Mouse (Mus musculus) forebrain, postnatal 0 days (tissue): ENCODE results near the gene Sec14l1. TPM values are rescaled to one million over a fixed set of nuclear protein-coding genes. Genes with fewer than 3 reads are reported as not detected.

Experiments used
- ATAC-seq: fragments of 200-750 bp; cut with Nextera tagmentation; 2 replicates; pipeline ENCODE4 v1.8.0; 2017; ENCODE audit warnings: mild to moderate bottlenecking, moderate library complexity
- DNase-seq: peaks from one replicate; pipeline ENCODE4 v3.0.0-alpha.2; 2015
- H3K27ac ChIP-seq: fragments of 300-500 bp; sonication (generic); 2 replicates; pipeline ENCODE4 v1.5.1; 2014; ENCODE audit warnings: low read depth, mild to moderate bottlenecking, antibody characterized with exemption, low read length, moderate library complexity, mixed read lengths
- H3K27me3 ChIP-seq: fragments of 300-500 bp; sonication (generic); 2 replicates; pipeline ENCODE4 v1.6.1; 2014; ENCODE audit warnings: mild to moderate bottlenecking, low read length, mixed read lengths; ENCODE audit not compliant: insufficient read depth
- H3K36me3 ChIP-seq: fragments of 300-500 bp; sonication (generic); 2 replicates; pipeline ENCODE4 v1.6.1; 2014; ENCODE audit warnings: mild to moderate bottlenecking, moderate library complexity; ENCODE audit not compliant: insufficient read depth
- H3K4me1 ChIP-seq: fragments of 300-500 bp; sonication (generic); 2 replicates; pipeline ENCODE4 v1.6.1; 2014; ENCODE audit warnings: antibody characterized with exemption; ENCODE audit not compliant: insufficient read depth
- H3K4me2 ChIP-seq: fragments of 300-500 bp; sonication (generic); 2 replicates; pipeline ENCODE4 v1.6.1; 2014; ENCODE audit warnings: low read depth, mild to moderate bottlenecking, moderate library complexity
- H3K4me3 ChIP-seq: fragments of 300-500 bp; sonication (generic); 2 replicates; pipeline ENCODE4 v1.5.1; 2014; ENCODE audit warnings: low read depth, low read length, mixed read lengths
- H3K9ac ChIP-seq: fragments of 300-500 bp; sonication (generic); 2 replicates; pipeline ENCODE4 v1.6.1; 2014; ENCODE audit warnings: mild to moderate bottlenecking
- H3K9me3 ChIP-seq: fragments of 300-500 bp; sonication (generic); 2 replicates; pipeline ENCODE4 v1.6.1; 2016; ENCODE audit warnings: low read length
- CTCF ChIP-seq: sonication (generic); IDR thresholded peaks from 2 replicates; pipeline ENCODE4 v1.5.1; 2016; ENCODE audit warnings: antibody characterized with exemption, control low read depth, low read depth
- WGBS: fragments of 180-500 bp; shearing (Covaris S2); extraction: QIAGEN DNeasy Blood & Tissue Kit; methylation state at CpG from one replicate; pipeline ENCODE4 v1.1.7; 2014; 5-methylcytosine and 5-hydroxymethylcytosine counted together
- polyA plus RNA-seq: library from polyadenylated mRNA; unstranded; fragments of >200 nt; fragmentation: Nextera tagmentation; extraction: Ambion mirVana; gene quantifications from 2 replicates; pipeline ENCODE4 v1.2.1, GENCODE M21; 2015
- total RNA-seq: library from RNA; depleted of rRNA; stranded (reverse); fragments of >200 nt; gene quantifications from 2 replicates; pipeline ENCODE4 v1.2.3, GENCODE M21; 2014

The Sec14l1 gene
- total and polyA plus RNA-seq, 2 experiments from 2014 or later, result 65.1 to 81.3 TPM

DNA sequence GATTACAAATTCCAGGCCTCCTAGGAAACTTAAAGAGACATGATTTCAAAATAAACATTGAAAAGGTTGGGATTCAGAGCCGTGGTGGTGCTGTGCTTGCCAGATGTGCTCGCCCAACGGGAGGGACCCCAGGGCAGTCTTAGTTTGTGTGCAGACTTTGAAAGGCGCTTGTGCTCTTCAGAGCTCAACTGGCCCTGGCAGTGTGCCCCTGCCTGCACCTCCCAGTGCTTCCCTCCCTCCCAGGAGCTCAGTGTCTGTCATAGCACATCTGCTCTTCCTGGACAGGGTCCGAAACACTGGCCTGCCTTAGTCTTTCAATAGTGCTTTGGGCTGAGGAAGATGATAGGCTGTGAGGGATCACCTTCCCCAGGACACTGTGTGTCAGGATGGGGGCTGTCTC, 15.9 kb downstream of the Sec14l1 start:
- H3K4me3 ChIP-seq, result no peak overlapping the region
- 0 out of 2 replicates have a peak, but pooled peaks cover 5% of the 10 kb centered on the region for H3K4me1 ChIP-seq
- H3K9me3 ChIP-seq, result no peaks in the 10 kb centered on the region
- H3K27ac ChIP-seq, result no peak overlapping the region
- no peaks in the 10 kb centered on the region for H3K27me3 ChIP-seq
- DNase-seq (no peak), ATAC-seq (no peak)
- WGBS, result 56% methylated on average over 5 of the region's 5 CpGs
- no peak for TF ChIP-seq CTCF
- H3K4me2 ChIP-seq, result no peak overlapping the region
- H3K36me3 ChIP-seq, result no peaks in the 10 kb centered on the region; the same call in 1 of the 2 replicates
- H3K9ac ChIP-seq, result no peak overlapping the region

DNA sequence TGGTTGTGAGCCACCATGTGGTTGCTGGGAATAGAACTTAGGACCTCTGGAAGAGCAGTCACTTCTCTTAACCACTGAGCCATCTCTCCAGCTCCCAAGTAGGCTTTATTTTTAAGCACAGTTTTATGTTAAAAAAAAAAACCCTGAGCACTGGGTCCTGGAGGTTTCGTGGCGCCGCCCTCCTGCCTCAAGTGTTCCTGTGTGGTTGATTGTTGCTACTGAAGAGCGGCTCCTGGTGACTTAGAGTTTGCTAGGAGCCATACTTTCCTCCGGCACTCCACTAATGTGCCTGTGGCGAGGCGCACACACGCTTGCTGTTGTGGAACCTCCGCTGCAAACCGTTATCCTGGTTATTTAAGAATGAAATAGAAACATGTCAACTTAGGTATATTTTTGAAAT, 16.5 kb downstream of the Sec14l1 start:
- 0 out of 2 replicates have a peak, but pooled peaks cover 5% of the 10 kb centered on the region for H3K4me1 ChIP-seq
- no peak overlapping the region for H3K9ac ChIP-seq
- no peaks in the 10 kb centered on the region for H3K9me3 ChIP-seq
- no peak overlapping the region for H3K4me3 ChIP-seq
- ATAC-seq (no peak), DNase-seq (no peak)
- H3K36me3 ChIP-seq, result no peaks in the 10 kb centered on the region; the same call in 1 of the 2 replicates
- WGBS, result 95% methylated on average over 10 of the region's 10 CpGs
- H3K4me2 ChIP-seq, result no peak overlapping the region
- H3K27ac ChIP-seq, result no peak overlapping the region
- no peak for TF ChIP-seq CTCF
- no peaks in the 10 kb centered on the region for H3K27me3 ChIP-seq

DNA sequence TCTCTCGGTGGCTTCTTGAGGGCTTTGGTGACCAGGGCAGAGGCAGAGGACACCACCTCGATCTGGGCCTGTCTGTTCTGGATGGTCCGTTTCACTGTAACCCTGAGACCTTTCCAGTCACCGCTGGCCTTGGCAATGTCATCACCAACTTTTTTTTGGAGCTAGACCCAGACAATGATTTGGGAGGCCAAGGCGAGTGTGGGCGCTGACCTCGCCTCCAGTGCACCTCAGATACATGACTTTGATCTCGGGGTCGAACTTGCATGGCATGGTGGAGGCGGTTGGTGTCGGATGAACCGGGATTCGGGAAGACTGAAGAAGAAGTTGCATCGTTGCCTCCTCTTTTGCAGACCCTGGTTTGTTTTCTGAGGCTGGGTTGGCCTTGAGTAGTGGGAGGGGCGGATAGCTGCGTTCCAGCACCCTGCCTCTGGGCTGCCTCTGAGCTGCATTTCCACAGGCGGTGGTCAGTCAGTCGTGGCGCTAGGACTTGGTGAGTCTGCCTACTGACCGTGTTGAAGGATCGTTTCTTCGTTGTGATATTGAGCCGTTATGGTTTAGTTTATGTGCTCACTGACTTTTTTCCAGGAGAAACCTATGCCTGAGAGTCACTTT, 19.9 kb downstream of the Sec14l1 start:
- Histone ChIP-seq H3K4me2 (no peak overlapping the region), H3K9me3 (no peaks in the 10 kb centered on the region), H3K4me3 (no peak overlapping the region), H3K4me1 (0 out of 2 replicates have a peak, but pooled peaks cover 5% of the 10 kb centered on the region), H3K36me3 (no peaks in the 10 kb centered on the region), H3K27ac (no peak overlapping the region), H3K9ac (no peak overlapping the region), H3K27me3 (no peaks in the 10 kb centered on the region)
- DNase-seq (no peak), ATAC-seq (no peak)
- 54% methylated on average over 23 of the region's 23 CpGs for WGBS
- no peak for TF ChIP-seq CTCF

DNA sequence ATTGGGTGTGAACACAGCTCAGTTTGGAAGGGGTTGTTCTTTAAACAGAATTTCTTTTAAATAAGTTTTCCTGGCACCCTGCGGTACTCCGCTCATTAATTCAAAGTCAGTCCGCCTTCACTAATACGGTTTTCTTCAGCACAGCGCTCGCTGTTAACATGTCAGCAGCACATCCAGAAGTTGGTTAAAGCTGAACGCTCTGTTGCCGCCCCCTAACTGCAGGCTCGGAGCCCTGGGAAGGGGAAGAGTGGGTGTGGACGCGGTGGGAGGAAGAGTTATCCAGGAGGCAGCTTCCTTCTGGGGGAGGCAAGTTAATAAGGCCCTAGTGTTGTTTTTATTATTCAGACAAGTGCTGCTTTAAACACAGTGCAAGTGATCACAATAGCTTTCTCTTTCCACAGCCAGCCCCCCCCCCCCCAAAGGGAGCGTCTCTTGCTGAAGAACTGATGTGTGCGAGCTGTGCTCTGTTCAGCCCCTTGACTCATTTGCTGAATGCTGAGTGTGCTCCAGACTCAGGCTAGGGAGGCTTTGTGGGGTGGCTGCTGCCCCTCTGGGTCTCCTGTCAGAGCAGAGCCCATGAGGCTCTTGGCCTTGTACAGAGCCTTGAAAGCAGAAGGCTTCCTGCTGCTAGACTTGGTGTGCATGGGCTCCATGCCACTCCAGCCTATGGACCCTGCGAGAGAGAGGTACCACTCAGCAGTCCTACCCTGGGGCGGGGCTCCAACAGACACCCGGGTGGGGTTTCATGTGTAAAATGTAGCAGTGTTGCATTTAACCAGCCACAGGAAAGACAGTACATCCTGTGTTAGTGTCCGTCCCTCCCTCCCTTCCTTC, 20.7 kb downstream of the Sec14l1 start:
- DNase-seq (no peak), ATAC-seq (peak; percentile 66)
- no peak overlapping the region for H3K4me2 ChIP-seq

DNA sequence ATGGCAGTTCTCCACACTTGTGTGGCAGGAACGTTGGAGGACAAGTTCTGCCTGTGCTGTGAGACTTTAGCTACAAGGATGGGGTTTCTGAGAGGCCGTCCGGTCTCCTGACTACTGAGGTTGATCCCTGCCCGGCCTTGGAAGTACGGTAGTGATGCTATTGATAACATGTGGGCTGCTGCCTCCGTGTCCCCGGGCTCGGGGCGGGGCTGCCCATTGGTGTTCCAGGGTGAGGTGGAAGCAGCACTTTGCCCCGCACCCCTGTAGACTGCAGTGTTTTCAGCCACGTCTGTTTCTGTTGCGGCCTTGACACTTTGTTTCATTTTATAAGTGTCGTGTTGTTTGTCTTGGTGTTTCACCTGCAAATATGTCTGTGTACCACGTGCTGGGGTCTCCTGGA, 21.9 kb downstream of the Sec14l1 start:
- DNase-seq, result no peak
- WGBS, result 92% methylated on average over 14 of the region's 14 CpGs
- no peak for TF ChIP-seq CTCF

More for the DNA sequence above, 20.7 kb downstream of the Sec14l1 start:
- H3K27me3 ChIP-seq, result no peaks in the 10 kb centered on the region
- no peaks in the 10 kb centered on the region for H3K9me3 ChIP-seq
- WGBS, result 22% methylated on average over 17 of the region's 17 CpGs
- H3K9ac ChIP-seq, result no peak overlapping the region
- H3K36me3 ChIP-seq, result no peaks in the 10 kb centered on the region
- 0 out of 2 replicates have a peak, but pooled peaks cover 5% of the 10 kb centered on the region for H3K4me1 ChIP-seq
- TF ChIP-seq CTCF, result peak; percentile 43; the same call in 1 of the 2 replicates
- no peak overlapping the region for H3K27ac ChIP-seq
- no peak overlapping the region for H3K4me3 ChIP-seq

DNA sequence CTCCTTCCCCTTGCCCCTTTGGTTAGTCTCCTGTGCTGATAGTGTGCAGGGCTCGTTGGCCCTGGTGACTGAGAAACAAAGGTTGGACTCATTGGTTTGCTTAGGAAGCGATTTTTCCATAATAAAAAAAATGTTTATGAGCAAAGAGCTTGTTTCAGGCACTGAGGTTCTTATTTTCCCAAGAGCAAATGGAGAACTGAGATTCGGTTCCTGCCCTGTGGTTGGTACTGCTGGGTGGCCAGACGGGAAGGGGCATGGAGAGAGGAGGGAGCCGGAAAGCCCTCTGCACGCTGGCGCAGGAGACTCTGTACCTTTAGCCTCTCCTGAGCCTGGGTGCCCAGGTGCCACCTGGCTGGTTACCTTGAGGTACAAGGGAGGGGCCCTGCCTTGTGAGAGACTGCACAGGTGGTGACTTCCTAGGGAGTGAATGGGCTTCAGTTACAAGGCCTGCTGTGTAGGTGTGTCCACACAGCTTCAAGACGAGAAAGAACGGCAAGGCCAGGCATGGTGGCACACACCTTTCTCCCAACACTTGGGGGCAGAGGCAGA, 23.3 kb downstream of the Sec14l1 start:
- H3K4me1 ChIP-seq, result 0 out of 2 replicates have a peak, but pooled peaks cover 5% of the 10 kb centered on the region
- peaks cover 17% of the 10 kb centered on the region for H3K36me3 ChIP-seq
- no peak overlapping the region for H3K4me2 ChIP-seq
- no peak for TF ChIP-seq CTCF
- no peak overlapping the region; the same call in 1 of the 2 replicates for H3K27ac ChIP-seq
- 88% methylated on average over 9 of the region's 9 CpGs for WGBS
- no peak overlapping the region for H3K9ac ChIP-seq
- ATAC-seq (no peak), DNase-seq (no peak)
- H3K27me3 ChIP-seq, result no peaks in the 10 kb centered on the region
- H3K4me3 ChIP-seq, result no peak overlapping the region
- no peaks in the 10 kb centered on the region for H3K9me3 ChIP-seq

More for the DNA sequence above, 21.9 kb downstream of the Sec14l1 start:
- Histone ChIP-seq H3K36me3 (peaks cover 3% of the 10 kb centered on the region; the same call in 1 of the 2 replicates), H3K9me3 (no peaks in the 10 kb centered on the region), H3K4me1 (0 out of 2 replicates have a peak, but pooled peaks cover 5% of the 10 kb centered on the region), H3K9ac (no peak overlapping the region), H3K4me3 (no peak overlapping the region), H3K4me2 (no peak overlapping the region), H3K27me3 (no peaks in the 10 kb centered on the region), H3K27ac (no peak overlapping the region)
- ATAC-seq, result no peak
